Mouse (Mus musculus): ENCODE results near the gene Nadk2. TPM values are rescaled to one million over a fixed set of nuclear protein-coding genes. Genes with fewer than 3 reads are reported as not detected.

Gene Nadk2
- 22.7 and 26.1 TPM in 2 replicates for polyA plus RNA-seq (2015; fragmentation: Nextera tagmentation; extraction: Ambion mirVana)

DNA sequence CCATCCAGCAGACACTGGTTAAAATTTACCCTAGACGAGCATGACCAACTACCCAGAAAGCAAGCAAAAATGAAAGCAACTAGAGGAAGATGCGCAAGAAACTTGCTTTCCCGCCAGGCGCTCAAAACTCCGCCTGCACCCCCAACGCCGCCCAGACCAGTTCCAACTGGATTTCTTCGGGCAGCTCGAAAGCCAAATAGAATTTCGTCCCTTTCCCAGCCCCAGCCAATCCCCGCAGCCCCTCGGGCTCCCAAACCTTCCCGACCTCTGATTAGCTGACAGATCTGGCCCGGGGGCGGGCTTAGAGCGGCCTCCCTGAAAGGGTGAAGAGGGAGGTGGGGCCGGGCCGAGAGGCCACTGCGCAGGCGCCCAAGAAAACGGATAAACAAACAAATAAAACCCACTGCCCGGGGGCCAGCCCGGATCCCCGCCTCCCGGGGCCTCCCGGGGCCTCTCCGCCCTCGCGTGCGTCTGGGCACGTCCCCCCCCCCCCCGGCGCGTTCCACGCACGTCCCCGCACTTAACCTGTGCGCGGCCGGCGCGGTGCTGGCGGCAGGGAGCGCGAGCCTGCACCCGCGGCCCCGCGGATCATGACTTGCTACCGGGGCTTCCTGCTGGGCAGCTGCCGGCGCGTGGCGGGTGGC lies at the start of gene Nadk2:
Nadk2 (plus strand) TSS at position 349 of the 644 bp plus-strand sequence.
- H3K27me3 ChIP-seq (replicated peaks; ENCODE audit: control insufficient read depth, insufficient read depth, low read length) = no peaks in the 10 kb centered on the region
- H3K4me2 ChIP-seq (ENCODE audit: low read length) = peak within 1 kb of the TSS; percentile 89
- under 1% methylated on average over 32 of the region's 54 CpGs for WGBS
- peaks cover 24% of the 10 kb centered on the region for H3K4me1 ChIP-seq (replicated peaks; ENCODE audit: control insufficient read depth, insufficient read depth, low read length)
- peak within 1 kb of the TSS; percentile 97 for H3K4me3 ChIP-seq (replicated peaks; ENCODE audit: low read length)
- peak within 1 kb of the TSS; percentile 91 for H3K9ac ChIP-seq (replicated peaks; ENCODE audit: low read depth, low read length)
- H3K36me3 ChIP-seq (ENCODE audit: control insufficient read depth, insufficient read depth) = no peaks in the 10 kb centered on the region
- peak; percentile 99 for ATAC-seq
- peak within 1 kb of the TSS; percentile 81 for H3K27ac ChIP-seq (ENCODE audit: low read length)
- H3K9me3 ChIP-seq (ENCODE audit: control insufficient read depth, low read length) = no peaks in the 10 kb centered on the region

DNA sequence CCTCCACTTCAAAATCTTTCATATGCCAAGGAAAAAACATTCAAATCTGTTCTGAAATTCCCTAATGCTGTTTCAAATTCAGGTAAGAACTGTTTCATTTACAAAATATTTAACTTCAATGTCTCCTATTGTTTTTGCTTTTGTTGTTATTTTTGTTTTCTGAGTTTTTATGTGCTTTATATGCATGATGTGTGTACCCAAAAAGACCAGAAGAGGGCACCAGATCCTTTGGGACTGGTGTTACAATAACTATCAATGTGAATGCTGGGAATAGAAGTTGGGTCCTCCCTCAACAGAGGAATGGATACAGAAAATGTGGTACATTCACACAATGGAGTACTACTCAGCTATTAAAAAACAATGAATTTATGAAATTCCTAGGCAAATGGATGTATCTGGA lies 15.4 kb upstream of the Nadk2 start:
- no peaks in the 10 kb centered on the region for H3K4me1 ChIP-seq (replicated peaks; ENCODE audit: control insufficient read depth, insufficient read depth, low read length)
- no peaks in the 10 kb centered on the region for H3K27me3 ChIP-seq (replicated peaks; ENCODE audit: control insufficient read depth, insufficient read depth, low read length)
- no peaks in the 10 kb centered on the region for H3K9me3 ChIP-seq (ENCODE audit: control insufficient read depth, low read length)

DNA sequence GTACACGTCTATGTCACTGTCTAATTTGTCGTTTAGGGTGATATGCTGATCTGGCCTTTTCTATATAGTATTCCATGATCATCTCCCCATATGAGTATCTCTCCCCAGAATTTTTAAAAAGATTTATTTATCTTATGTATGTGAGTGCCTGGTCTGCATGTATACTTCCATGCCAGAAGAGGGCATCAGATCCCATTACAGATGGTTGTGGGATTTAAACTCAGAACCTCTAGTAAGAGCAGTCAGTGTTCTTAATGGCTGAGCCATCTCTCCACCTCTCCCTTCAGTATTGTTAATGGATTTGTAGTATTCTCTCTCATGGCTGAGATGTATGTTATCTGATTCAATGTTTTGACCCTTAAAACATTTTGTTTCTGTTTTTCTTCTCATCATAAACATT lies 11.2 kb upstream of the Nadk2 start:
- ATAC-seq = no peak
- Histone ChIP-seq H3K36me3 (ENCODE audit: control insufficient read depth, insufficient read depth) (no peaks in the 10 kb centered on the region), H3K4me2 (ENCODE audit: low read length) (no peak overlapping the region), H3K27ac (ENCODE audit: low read length) (no peak overlapping the region), H3K4me1 (replicated peaks; ENCODE audit: control insufficient read depth, insufficient read depth, low read length) (no peaks in the 10 kb centered on the region), H3K9me3 (ENCODE audit: control insufficient read depth, low read length) (no peaks in the 10 kb centered on the region), H3K4me3 (replicated peaks; ENCODE audit: low read length) (no peak overlapping the region), H3K27me3 (replicated peaks; ENCODE audit: control insufficient read depth, insufficient read depth, low read length) (no peaks in the 10 kb centered on the region), H3K9ac (replicated peaks; ENCODE audit: low read depth, low read length) (no peak overlapping the region)
- 91% methylated on average over 2 of the region's 2 CpGs for WGBS

More for the DNA sequence above, 15.4 kb upstream of the Nadk2 start:
- no peak overlapping the region for H3K4me2 ChIP-seq (ENCODE audit: low read length)
- H3K36me3 ChIP-seq (ENCODE audit: control insufficient read depth, insufficient read depth) = no peaks in the 10 kb centered on the region
- no peak overlapping the region for H3K4me3 ChIP-seq (replicated peaks; ENCODE audit: low read length)
- H3K27ac ChIP-seq (ENCODE audit: low read length) = no peak overlapping the region
- no peak overlapping the region for H3K9ac ChIP-seq (replicated peaks; ENCODE audit: low read depth, low read length)
- ATAC-seq = no peak

DNA sequence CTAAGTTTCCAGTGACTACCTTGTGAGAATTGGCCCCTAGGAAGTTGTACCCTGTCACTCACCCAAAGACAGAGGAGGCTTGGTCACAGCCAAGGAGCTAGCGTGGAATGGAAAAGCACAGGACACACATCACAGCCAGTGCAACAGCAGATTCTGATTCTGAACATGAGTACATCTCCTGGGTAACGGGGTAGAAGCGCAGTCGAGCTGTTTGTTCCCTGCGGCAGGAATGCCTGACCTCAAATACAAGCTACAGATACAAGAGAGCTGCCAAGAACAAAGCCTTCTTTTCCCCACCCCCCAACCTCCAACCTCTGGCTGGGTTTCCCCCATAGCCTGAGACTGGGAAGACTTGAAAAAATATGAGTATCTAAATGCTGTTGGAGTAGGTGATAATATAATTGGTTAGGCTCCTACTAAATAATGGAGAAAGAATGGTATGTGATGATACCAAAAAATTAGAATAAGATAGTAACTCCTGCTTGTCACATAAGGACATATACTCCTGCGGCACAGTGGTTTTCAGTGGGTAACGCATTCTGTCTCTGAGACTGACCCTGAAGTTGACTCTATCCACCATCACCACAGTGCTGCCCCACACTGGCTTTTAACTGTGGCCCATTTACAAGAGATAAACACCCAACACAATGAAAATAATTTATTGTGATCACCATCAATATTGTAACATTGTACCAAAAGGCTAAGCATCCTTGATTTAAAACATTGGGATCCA lies 9.7 kb upstream of the Nadk2 start:
- H3K9ac ChIP-seq (replicated peaks; ENCODE audit: low read depth, low read length) = no peak overlapping the region
- no peak overlapping the region for H3K4me3 ChIP-seq (replicated peaks; ENCODE audit: low read length)
- H3K27me3 ChIP-seq (replicated peaks; ENCODE audit: control insufficient read depth, insufficient read depth, low read length) = no peaks in the 10 kb centered on the region
- ATAC-seq = peak; percentile 58
- H3K9me3 ChIP-seq (ENCODE audit: control insufficient read depth, low read length) = no peaks in the 10 kb centered on the region
- no peak overlapping the region for H3K4me2 ChIP-seq (ENCODE audit: low read length)
- no peaks in the 10 kb centered on the region for H3K4me1 ChIP-seq (replicated peaks; ENCODE audit: control insufficient read depth, insufficient read depth, low read length)
- H3K36me3 ChIP-seq (ENCODE audit: control insufficient read depth, insufficient read depth) = no peaks in the 10 kb centered on the region
- H3K27ac ChIP-seq (ENCODE audit: low read length) = no peak overlapping the region
- WGBS = 50% methylated on average over 7 of the region's 7 CpGs

DNA sequence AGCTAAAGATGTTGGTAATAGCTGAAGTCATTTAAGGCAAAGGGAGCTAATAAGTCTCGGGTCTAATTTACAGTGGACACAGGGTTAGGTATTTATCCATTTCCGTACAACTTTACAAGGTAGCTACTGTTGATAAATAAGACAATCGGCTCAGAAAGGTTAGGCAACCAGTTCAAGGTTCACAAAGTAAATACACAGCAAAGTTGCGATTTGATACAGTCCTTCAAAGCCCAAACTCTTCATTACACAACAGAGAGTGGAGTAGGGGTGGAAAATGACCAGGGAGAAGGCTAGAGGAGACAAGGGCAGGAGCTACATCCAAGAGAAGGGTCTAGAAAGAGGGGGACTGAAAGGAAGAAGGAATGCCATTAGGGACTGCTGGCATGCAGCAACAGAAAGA lies 2.2 kb upstream of the Nadk2 start:
- H3K4me2 ChIP-seq (ENCODE audit: low read length) = no peak overlapping the region
- H3K27me3 ChIP-seq (replicated peaks; ENCODE audit: control insufficient read depth, insufficient read depth, low read length) = no peaks in the 10 kb centered on the region
- 91% methylated on average over 4 of the region's 4 CpGs for WGBS
- no peaks in the 10 kb centered on the region for H3K9me3 ChIP-seq (ENCODE audit: control insufficient read depth, low read length)
- no peak overlapping the region for H3K4me3 ChIP-seq (replicated peaks; ENCODE audit: low read length)
- ATAC-seq = no peak
- H3K27ac ChIP-seq (ENCODE audit: low read length) = no peak overlapping the region
- H3K9ac ChIP-seq (replicated peaks; ENCODE audit: low read depth, low read length) = no peak overlapping the region
- no peaks in the 10 kb centered on the region for H3K36me3 ChIP-seq (ENCODE audit: control insufficient read depth, insufficient read depth)
- H3K4me1 ChIP-seq (replicated peaks; ENCODE audit: control insufficient read depth, insufficient read depth, low read length) = peaks cover 19% of the 10 kb centered on the region

DNA sequence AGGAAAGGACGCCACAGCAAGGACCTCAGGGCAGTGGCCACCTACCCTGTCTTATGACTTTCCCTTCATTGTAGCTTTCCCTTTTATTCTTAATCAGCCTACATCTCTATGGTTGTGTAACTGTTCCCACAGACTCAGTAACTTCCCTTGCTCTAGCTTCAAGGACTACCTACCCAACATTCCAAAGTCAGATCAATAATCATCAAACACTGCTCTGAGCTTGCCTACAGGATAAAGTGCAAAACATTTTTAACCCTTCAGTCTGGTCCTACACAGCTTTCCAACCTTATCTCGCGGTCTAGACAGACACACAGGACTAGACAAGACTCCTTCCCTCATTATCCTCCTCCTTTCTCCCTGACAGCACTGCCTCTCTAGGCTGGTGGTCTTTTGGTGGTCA lies 707 bp upstream of the Nadk2 start:
- no peaks in the 10 kb centered on the region for H3K9me3 ChIP-seq (ENCODE audit: control insufficient read depth, low read length)
- peaks cover 23% of the 10 kb centered on the region for H3K4me1 ChIP-seq (replicated peaks; ENCODE audit: control insufficient read depth, insufficient read depth, low read length)
- no peak; the same call in 1 of the 2 replicates for ATAC-seq
- WGBS = 0% methylated on average over 3 of the region's 3 CpGs
- H3K4me3 ChIP-seq (replicated peaks; ENCODE audit: low read length) = peak overlapping the region; percentile 97
- no peak overlapping the region for H3K27ac ChIP-seq (ENCODE audit: low read length)
- H3K27me3 ChIP-seq (replicated peaks; ENCODE audit: control insufficient read depth, insufficient read depth, low read length) = no peaks in the 10 kb centered on the region
- H3K36me3 ChIP-seq (ENCODE audit: control insufficient read depth, insufficient read depth) = no peaks in the 10 kb centered on the region
- peak overlapping the region; percentile 61 for H3K4me2 ChIP-seq (ENCODE audit: low read length)
- H3K9ac ChIP-seq (replicated peaks; ENCODE audit: low read depth, low read length) = peak overlapping the region; percentile 91

DNA sequence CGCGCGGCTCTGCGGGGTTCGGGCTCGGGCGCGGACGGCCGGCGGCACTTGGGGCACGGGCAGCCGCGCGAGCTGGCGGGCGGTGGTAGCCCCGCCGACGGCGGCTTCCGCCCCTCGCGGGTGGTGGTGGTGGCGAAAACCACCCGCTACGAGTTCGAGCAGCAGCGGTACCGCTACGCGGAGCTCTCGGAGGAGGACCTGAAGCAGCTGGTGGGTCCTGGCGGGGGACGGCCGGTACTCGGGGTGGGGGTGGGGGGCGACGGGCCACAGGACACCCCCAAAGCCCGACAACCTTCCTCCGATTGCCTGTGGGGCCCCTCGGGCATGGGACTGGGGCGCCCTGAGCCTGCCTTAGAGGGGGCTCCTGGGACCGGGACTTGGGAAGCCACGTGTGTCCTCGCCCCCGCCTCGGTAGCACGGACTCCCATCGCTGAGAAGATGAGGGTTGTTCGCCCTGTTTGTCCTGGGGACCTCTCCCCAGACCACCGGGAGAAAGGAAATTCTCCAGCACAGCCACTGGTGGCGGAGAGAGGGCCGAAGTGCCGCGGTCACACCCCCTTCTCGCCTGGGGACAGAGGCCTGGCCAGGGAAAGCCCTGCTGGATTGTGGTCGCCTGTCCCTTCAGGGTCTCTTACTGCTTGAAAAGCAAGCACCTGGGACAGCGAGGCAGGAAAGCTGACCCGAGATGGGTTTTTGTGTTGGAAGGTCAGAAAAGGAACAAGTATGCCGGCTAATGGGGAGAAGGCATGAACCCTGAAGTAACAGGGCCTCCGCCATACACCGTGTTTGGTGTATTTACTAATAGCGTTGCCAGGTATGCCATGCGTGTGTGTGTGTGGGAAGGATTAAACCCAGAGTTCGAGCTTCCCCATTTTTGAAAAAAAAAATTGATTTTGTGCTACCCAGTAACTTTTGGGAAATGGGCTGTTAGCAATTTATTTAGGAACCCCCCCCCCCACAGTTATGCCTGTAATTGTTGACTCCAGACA lies 790 bp downstream of the Nadk2 start:
- Histone ChIP-seq H3K36me3 (ENCODE audit: control insufficient read depth, insufficient read depth) (no peaks in the 10 kb centered on the region), H3K4me1 (replicated peaks; ENCODE audit: control insufficient read depth, insufficient read depth, low read length) (peaks cover 24% of the 10 kb centered on the region), H3K27me3 (replicated peaks; ENCODE audit: control insufficient read depth, insufficient read depth, low read length) (no peaks in the 10 kb centered on the region), H3K9me3 (ENCODE audit: control insufficient read depth, low read length) (no peaks in the 10 kb centered on the region), H3K4me3 (replicated peaks; ENCODE audit: low read length) (peak overlapping the region; percentile 97), H3K27ac (ENCODE audit: low read length) (peak overlapping the region; percentile 81), H3K4me2 (ENCODE audit: low read length) (peak overlapping the region; percentile 89), H3K9ac (replicated peaks; ENCODE audit: low read depth, low read length) (peak overlapping the region; percentile 91)
- ATAC-seq = peak; percentile 59
- under 1% methylated on average over 59 of the region's 66 CpGs for WGBS

DNA sequence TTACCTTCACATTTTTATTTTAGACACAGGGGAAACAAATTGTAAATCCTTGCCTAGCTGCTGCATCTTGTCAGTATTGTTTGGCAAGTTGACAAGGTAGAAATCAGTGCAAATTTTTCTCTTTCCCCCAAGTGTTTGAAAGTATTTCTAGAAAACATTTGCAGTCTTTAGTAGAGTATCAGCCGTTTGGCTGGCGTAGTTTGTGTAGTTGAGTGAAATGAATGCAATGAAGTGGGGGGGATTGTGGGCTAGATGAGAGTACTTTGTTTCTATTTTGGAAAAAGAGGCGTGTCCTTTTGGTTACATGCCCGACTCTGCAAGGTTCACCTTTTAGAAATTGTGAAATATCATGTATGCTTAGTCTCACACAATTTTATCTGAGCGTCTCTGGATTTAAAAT lies 1.6 kb downstream of the Nadk2 start:
- Histone ChIP-seq H3K27me3 (replicated peaks; ENCODE audit: control insufficient read depth, insufficient read depth, low read length) (no peaks in the 10 kb centered on the region), H3K27ac (ENCODE audit: low read length) (no peak overlapping the region), H3K4me3 (replicated peaks; ENCODE audit: low read length) (peak overlapping the region; percentile 97), H3K9ac (replicated peaks; ENCODE audit: low read depth, low read length) (no peak overlapping the region), H3K4me1 (replicated peaks; ENCODE audit: control insufficient read depth, insufficient read depth, low read length) (peaks cover 24% of the 10 kb centered on the region), H3K4me2 (ENCODE audit: low read length) (peak overlapping the region; percentile 89), H3K9me3 (ENCODE audit: control insufficient read depth, low read length) (no peaks in the 10 kb centered on the region), H3K36me3 (ENCODE audit: control insufficient read depth, insufficient read depth) (no peaks in the 10 kb centered on the region)
- WGBS = 22% methylated on average over 5 of the region's 5 CpGs
- ATAC-seq = no peak

DNA sequence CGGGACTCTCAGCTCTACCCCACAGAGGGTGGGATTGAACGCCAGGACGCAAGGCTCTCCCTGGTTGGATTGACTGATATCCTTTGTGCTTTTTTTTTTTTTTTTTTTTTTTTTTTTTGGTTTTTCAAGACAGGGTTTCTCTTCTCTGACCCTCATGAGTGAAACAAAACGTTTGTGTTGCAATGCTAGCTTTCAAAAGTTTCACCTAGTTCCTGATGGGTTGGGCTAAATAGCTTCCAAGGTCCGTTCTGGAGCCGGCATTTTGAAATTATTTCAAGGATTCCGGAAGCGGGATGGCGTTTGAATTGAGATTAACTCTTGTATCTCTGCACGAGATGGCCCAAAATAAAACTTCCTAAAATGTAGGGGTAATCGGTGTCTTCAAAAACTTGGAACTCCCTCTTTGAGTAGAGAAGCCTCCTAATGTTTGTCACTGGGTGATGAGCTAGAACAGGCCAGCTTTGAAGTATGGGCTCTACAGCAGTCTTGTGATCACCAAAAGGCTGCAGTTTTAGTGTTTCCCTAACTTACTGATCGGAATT lies 2.1 kb downstream of the Nadk2 start:
- Histone ChIP-seq H3K36me3 (ENCODE audit: control insufficient read depth, insufficient read depth) (no peaks in the 10 kb centered on the region), H3K4me1 (replicated peaks; ENCODE audit: control insufficient read depth, insufficient read depth, low read length) (peaks cover 24% of the 10 kb centered on the region), H3K9ac (replicated peaks; ENCODE audit: low read depth, low read length) (no peak overlapping the region), H3K4me3 (replicated peaks; ENCODE audit: low read length) (peak overlapping the region; percentile 97), H3K4me2 (ENCODE audit: low read length) (peak overlapping the region; percentile 89), H3K27ac (ENCODE audit: low read length) (no peak overlapping the region), H3K9me3 (ENCODE audit: control insufficient read depth, low read length) (no peaks in the 10 kb centered on the region), H3K27me3 (replicated peaks; ENCODE audit: control insufficient read depth, insufficient read depth, low read length) (no peaks in the 10 kb centered on the region)
- WGBS = 57% methylated on average over 12 of the region's 12 CpGs
- no peak for ATAC-seq
